Comparison of ENCODE assay signal across 8 mouse cellular contexts in the genomic region with DNA sequence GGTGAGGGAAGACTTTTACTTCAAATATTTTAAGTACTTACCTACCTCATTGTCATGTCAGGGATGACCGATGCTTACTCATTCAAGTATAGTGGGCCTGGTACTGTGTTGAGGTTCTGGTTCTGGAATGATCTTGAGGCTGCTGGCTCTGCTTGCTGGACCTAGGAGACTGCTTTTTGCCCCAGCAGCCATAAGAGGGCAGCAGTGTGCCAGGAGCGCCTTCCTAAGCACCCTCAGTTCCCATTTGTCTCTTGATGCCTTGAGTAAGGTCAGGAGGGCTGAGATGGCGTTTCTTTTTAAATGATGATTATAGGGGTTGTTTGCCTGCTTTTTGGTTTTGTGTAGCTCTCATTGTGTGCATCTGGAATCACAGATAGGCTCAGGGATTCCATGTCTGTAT. TPM values are rescaled to one million over a fixed set of nuclear protein-coding genes. Genes with fewer than 3 reads are reported as not detected.
DNase-seq lines count a peak whose midpoint lies in the region; ATAC-seq and TF ChIP-seq lines count a peak whose summit lies in the region.

No protein-coding gene starts in this region.

- H3K4me3 ChIP-seq in forebrain, postnatal 0 days (ENCODE audit: low read depth, low read length): no peak overlapping the region
- no peak overlapping the region for H3K4me3 ChIP-seq in hindbrain, embryonic 15.5 days
- no peak overlapping the region for H3K4me3 ChIP-seq in limb, embryonic 14.5 days (replicated peaks; ENCODE audit: low read length)
- H3K4me3 ChIP-seq in neural tube, embryonic 11.5 days (ENCODE audit: low read depth, low read length): no peak overlapping the region

- no peak overlapping the region for H3K4me2 ChIP-seq in forebrain, postnatal 0 days (ENCODE audit: low read depth)
- no peak overlapping the region for H3K4me2 ChIP-seq in hindbrain, embryonic 15.5 days
- H3K4me2 ChIP-seq in limb, embryonic 14.5 days (replicated peaks; ENCODE audit: low read depth, low read length, severe bottlenecking): no peak overlapping the region
- no peak overlapping the region for H3K4me2 ChIP-seq in neural tube, embryonic 11.5 days (ENCODE audit: low read depth)

- WGBS in forebrain, postnatal 0 days: 27% methylated on average over 3 of the region's 3 CpGs
- WGBS in hindbrain, embryonic 15.5 days: 30% methylated on average over 3 of the region's 3 CpGs
- WGBS in limb, embryonic 14.5 days: 44% methylated on average over 3 of the region's 3 CpGs
- WGBS in neural tube, embryonic 11.5 days: 44% methylated on average over 3 of the region's 3 CpGs

- TF ChIP-seq POLR2A in limb, embryonic 14.5 days (IDR thresholded peaks at IDR 0.05; ENCODE audit: borderline replicate concordance, extremely low read depth, insufficient read depth, insufficient read length): no peak

- no peaks in the 10 kb centered on the region for H3K27me3 ChIP-seq in forebrain, postnatal 0 days (ENCODE audit: insufficient read depth, low read length)
- H3K27me3 ChIP-seq in hindbrain, embryonic 15.5 days: no peaks in the 10 kb centered on the region
- no peaks in the 10 kb centered on the region for H3K27me3 ChIP-seq in limb, embryonic 14.5 days (ENCODE audit: control insufficient read depth, insufficient read depth, low read length)
- H3K27me3 ChIP-seq in neural tube, embryonic 11.5 days (ENCODE audit: control insufficient read depth, insufficient read depth, low read length): no peaks in the 10 kb centered on the region

- DNase-seq in urinary bladder, postnatal 25 days (ENCODE audit: low spot score): peak; percentile 56
- DNase-seq in urinary bladder, postnatal 10 days (ENCODE audit: low spot score): no peak
- DNase-seq in cerebellum, adult 11-12 months: peak; percentile 78
- DNase-seq in forebrain, postnatal 0 days: peak; percentile 80
- peak; percentile 71 for DNase-seq in limb, embryonic 14.5 days (ENCODE audit: low spot score)
- peak; percentile 81 for DNase-seq in neural tube, embryonic 11.5 days (ENCODE audit: low spot score)
- peak; percentile 78 for DNase-seq in thymus, postnatal 4 days

- H3K27ac ChIP-seq in forebrain, postnatal 0 days (ENCODE audit: low read depth, low read length): no peak overlapping the region
- H3K27ac ChIP-seq in hindbrain, embryonic 15.5 days (replicated peaks): no peak overlapping the region
- H3K27ac ChIP-seq in limb, embryonic 14.5 days (replicated peaks; ENCODE audit: low read depth, low read length): no peak overlapping the region
- no peak overlapping the region for H3K27ac ChIP-seq in neural tube, embryonic 11.5 days (ENCODE audit: low read depth, low read length)

- H3K4me1 ChIP-seq in forebrain, postnatal 0 days (ENCODE audit: insufficient read depth): no peaks in the 10 kb centered on the region
- H3K4me1 ChIP-seq in hindbrain, embryonic 15.5 days (replicated peaks): 0 out of 2 replicates have a peak, but pooled peaks cover 6% of the 10 kb centered on the region
- no peaks in the 10 kb centered on the region for H3K4me1 ChIP-seq in limb, embryonic 14.5 days (ENCODE audit: control insufficient read depth, insufficient read depth, low read length)
- no peaks in the 10 kb centered on the region for H3K4me1 ChIP-seq in neural tube, embryonic 11.5 days (ENCODE audit: control insufficient read depth, insufficient read depth, low read length)

- H3K9ac ChIP-seq in forebrain, postnatal 0 days: no peak overlapping the region
- no peak overlapping the region for H3K9ac ChIP-seq in hindbrain, embryonic 15.5 days
- no peak overlapping the region for H3K9ac ChIP-seq in limb, embryonic 14.5 days (ENCODE audit: low read depth, low read length, severe bottlenecking)
- no peak overlapping the region for H3K9ac ChIP-seq in neural tube, embryonic 11.5 days (ENCODE audit: low read length)

- peak; percentile 88 for TF ChIP-seq CTCF in forebrain, postnatal 0 days (IDR thresholded peaks at IDR 0.05; ENCODE audit: low read depth)

- ATAC-seq in forebrain, postnatal 0 days: peak; percentile 81
- peak; percentile 61; the same call in 1 of the 2 replicates for ATAC-seq in hindbrain, embryonic 15.5 days (ENCODE audit: low FRiP score, low read depth)
- ATAC-seq in limb, embryonic 14.5 days (ENCODE audit: low FRiP score, low read depth): no peak
- no peak for ATAC-seq in neural tube, embryonic 11.5 days (ENCODE audit: insufficient read depth, low FRiP score, low TSS enrichment)

- H3K36me3 ChIP-seq in forebrain, postnatal 0 days (ENCODE audit: insufficient read depth): peaks cover 67% of the 10 kb centered on the region
- peaks cover 59% of the 10 kb centered on the region for H3K36me3 ChIP-seq in hindbrain, embryonic 15.5 days
- peaks cover 85% of the 10 kb centered on the region for H3K36me3 ChIP-seq in limb, embryonic 14.5 days (ENCODE audit: control insufficient read depth, insufficient read depth, low read length)
- H3K36me3 ChIP-seq in neural tube, embryonic 11.5 days (ENCODE audit: control insufficient read depth, insufficient read depth, low read length): peaks cover 12% of the 10 kb centered on the region

- no peaks in the 10 kb centered on the region for H3K9me3 ChIP-seq in forebrain, postnatal 0 days (ENCODE audit: low read length)
- H3K9me3 ChIP-seq in hindbrain, embryonic 15.5 days: no peaks in the 10 kb centered on the region
- no peaks in the 10 kb centered on the region for H3K9me3 ChIP-seq in limb, embryonic 14.5 days (ENCODE audit: control insufficient read depth, low read length)
- H3K9me3 ChIP-seq in neural tube, embryonic 11.5 days (ENCODE audit: control insufficient read depth, low read length): no peaks in the 10 kb centered on the region

RNA-seq across cellular contexts. Expression of a gene that starts 18.7 kb away (rescaled TPM):
- 1,430 and 1,456 TPM in 2 replicates for total RNA-seq in forebrain, postnatal 0 days (2014; rRNA removed)
- polyA plus RNA-seq in forebrain, postnatal 0 days (2015; fragmentation: Nextera tagmentation; extraction: Ambion mirVana): 1,561 and 1,650 TPM in 2 replicates
- polyA plus RNA-seq in hindbrain, embryonic 15.5 days (2015; fragmentation: Nextera tagmentation; extraction: Ambion mirVana): 1,741 and 1,830 TPM in 2 replicates
- polyA plus RNA-seq in limb, embryonic 14.5 days (2012; rRNA removed): 133 and 168 TPM in 2 replicates
- 94.7 and 106 TPM in 2 replicates for polyA plus RNA-seq in limb, embryonic 14.5 days (2014; fragmentation: Nextera tagmentation; extraction: Ambion mirVana)
- 2,083 and 2,271 TPM in 2 replicates for polyA plus RNA-seq in neural tube, embryonic 11.5 days (2014; fragmentation: Nextera tagmentation; extraction: Ambion mirVana)

RNA-seq across cellular contexts. Expression of a gene that starts 24.5 kb away (rescaled TPM):
- total RNA-seq in forebrain, postnatal 0 days (2014; rRNA removed): 15.9 and 19.6 TPM in 2 replicates
- 8.8 and 10.9 TPM in 2 replicates for polyA plus RNA-seq in forebrain, postnatal 0 days (2015; fragmentation: Nextera tagmentation; extraction: Ambion mirVana)
- 11.5 and 12.0 TPM in 2 replicates for polyA plus RNA-seq in hindbrain, embryonic 15.5 days (2015; fragmentation: Nextera tagmentation; extraction: Ambion mirVana)
- 30.8 and 47.4 TPM in 2 replicates for polyA plus RNA-seq in limb, embryonic 14.5 days (2012; rRNA removed)
- 7.2 and 7.3 TPM in 2 replicates for polyA plus RNA-seq in limb, embryonic 14.5 days (2014; fragmentation: Nextera tagmentation; extraction: Ambion mirVana)
- polyA plus RNA-seq in neural tube, embryonic 11.5 days (2014; fragmentation: Nextera tagmentation; extraction: Ambion mirVana): 5.8 and 6.6 TPM in 2 replicates

RNA-seq across cellular contexts. Expression of a gene that starts 59.6 kb away (rescaled TPM):
- total RNA-seq in forebrain, postnatal 0 days (2014; rRNA removed): 50.6 and 54.2 TPM in 2 replicates
- polyA plus RNA-seq in forebrain, postnatal 0 days (2015; fragmentation: Nextera tagmentation; extraction: Ambion mirVana): 60.7 and 71.2 TPM in 2 replicates
- 65.1 and 67.8 TPM in 2 replicates for polyA plus RNA-seq in hindbrain, embryonic 15.5 days (2015; fragmentation: Nextera tagmentation; extraction: Ambion mirVana)
- 26.5 and 37.2 TPM in 2 replicates for polyA plus RNA-seq in limb, embryonic 14.5 days (2012; rRNA removed)
- 61.2 and 63.7 TPM in 2 replicates for polyA plus RNA-seq in limb, embryonic 14.5 days (2014; fragmentation: Nextera tagmentation; extraction: Ambion mirVana)
- 58.8 and 60.0 TPM in 2 replicates for polyA plus RNA-seq in neural tube, embryonic 11.5 days (2014; fragmentation: Nextera tagmentation; extraction: Ambion mirVana)

RNA-seq across cellular contexts. Expression of a gene that starts 59.6 kb away (rescaled TPM):
- total RNA-seq in forebrain, postnatal 0 days (2014; rRNA removed): 27.8 and 30.1 TPM in 2 replicates
- 52.7 and 59.8 TPM in 2 replicates for polyA plus RNA-seq in forebrain, postnatal 0 days (2015; fragmentation: Nextera tagmentation; extraction: Ambion mirVana)
- 50.7 and 52.9 TPM in 2 replicates for polyA plus RNA-seq in hindbrain, embryonic 15.5 days (2015; fragmentation: Nextera tagmentation; extraction: Ambion mirVana)
- polyA plus RNA-seq in limb, embryonic 14.5 days (2012; rRNA removed): 32.7 and 39.7 TPM in 2 replicates
- polyA plus RNA-seq in limb, embryonic 14.5 days (2014; fragmentation: Nextera tagmentation; extraction: Ambion mirVana): 50.7 and 52.3 TPM in 2 replicates
- 53.1 and 53.4 TPM in 2 replicates for polyA plus RNA-seq in neural tube, embryonic 11.5 days (2014; fragmentation: Nextera tagmentation; extraction: Ambion mirVana)

Comparison
In these comparisons a context has a peak if more than half of its experiments do, and no peak if none do; other contexts are left out.
1. ATAC-seq: peak in forebrain, postnatal 0 days (single experiment) and hindbrain, embryonic 15.5 days (single experiment); none in limb, embryonic 14.5 days (single experiment) and neural tube, embryonic 11.5 days (single experiment).